Mouse (Mus musculus) CH12.LX (cell line): ENCODE measurements at regions not wholly inside any gene's neighbourhood (a gene's known extent, or its start where the extent isn't known, plus 50 kb on each side); places are given as distances from the start of the nearest gene placed in this dataset.
A peak's percentile ranks its signal among the peaks of the same experiment; 100 is the strongest.

ENCODE experiments used
- DNase-seq: peaks from one replicate; pipeline ENCODE4 v3.0.0-alpha.2; 2013; ENCODE audit errors: extremely low read depth
- H3K27ac ChIP-seq: 2 replicates; pipeline ENCODE4 v1.5.1; 2012; ENCODE audit warnings: low read depth, mild to moderate bottlenecking, control low read depth, moderate library complexity; ENCODE audit not compliant: insufficient read depth
- H3K27me3 ChIP-seq: replicated peaks from 2 replicates; pipeline ENCODE3; 2012; ENCODE audit warnings: inconsistent platforms
- H3K36me3 ChIP-seq, 2 experiments: replicated peaks in 1 of 2; 2 replicates each; pipeline versions ENCODE3 to v1.6.1; 2012; ENCODE audit warnings: inconsistent platforms in 1 of 2, low read length in 1 of 2, mild to moderate bottlenecking in 1 of 2, mixed read lengths in 1 of 2, moderate library complexity in 1 of 2; ENCODE audit not compliant: control insufficient read depth in 1 of 2, insufficient read depth in 1 of 2
- H3K4me1 ChIP-seq, 2 experiments: 2 replicates each; pipeline ENCODE4 v1.6.1; 2012; ENCODE audit warnings: inconsistent platforms in 1 of 2, moderate library complexity in 1 of 2; ENCODE audit not compliant: insufficient read depth in 2 of 2, control insufficient read depth in 1 of 2
- H3K4me2 ChIP-seq: 2 replicates; pipeline ENCODE4 v1.6.1; 2012; ENCODE audit warnings: low read depth, mild to moderate bottlenecking, control low read depth; ENCODE audit not compliant: poor library complexity, insufficient read depth, severe bottlenecking
- H3K4me3 ChIP-seq, 3 experiments: fragments of 150-350 bp in 1 of 3; sonication (generic) in 1 of 3; replicated peaks in 1 of 3; 2 replicates each; pipeline versions ENCODE3 to v1.5.1; 2011 to 2012; ENCODE audit warnings: low read depth in 2 of 3, low read length in 2 of 3, mild to moderate bottlenecking in 2 of 3, moderate library complexity in 2 of 3, control low read depth in 1 of 3, improper control_type of control experiment in 1 of 3, inconsistent platforms in 1 of 3, mixed read lengths in 1 of 3; ENCODE audit not compliant: poor library complexity in 1 of 3
- H3K79me2 ChIP-seq: replicated peaks from 2 replicates; pipeline ENCODE4 v1.6.1; 2012; ENCODE audit warnings: mild to moderate bottlenecking, moderate library complexity; ENCODE audit not compliant: control insufficient read depth, poor library complexity, insufficient read depth, severe bottlenecking; ENCODE audit errors: extremely low read depth
- H3K9ac ChIP-seq: 2 replicates; pipeline ENCODE4 v1.6.1; 2012; ENCODE audit warnings: low read depth, mild to moderate bottlenecking, control low read depth, moderate library complexity; ENCODE audit not compliant: insufficient read depth
- H3K9me3 ChIP-seq: replicated peaks from 2 replicates; pipeline ENCODE3; 2012; ENCODE audit warnings: low read length, inconsistent platforms, mixed read lengths
- CHD1 ChIP-seq: IDR thresholded peaks from 2 replicates; pipeline ENCODE4 v1.6.1; 2012; ENCODE audit warnings: low read depth, low read length, improper control_type of control experiment, inconsistent platforms
- CTCF ChIP-seq, 2 experiments: IDR thresholded peaks in 1 of 2; conservative IDR thresholded peaks in 1 of 2; 2 replicates each; pipeline ENCODE4 v1.5.1; 2011 to 2012; ENCODE audit warnings: low read depth in 2 of 2, low read length in 2 of 2, improper control_type of control experiment in 1 of 2, inconsistent platforms in 1 of 2, mild to moderate bottlenecking in 1 of 2, moderate library complexity in 1 of 2
- ELF1 ChIP-seq: IDR thresholded peaks from 2 replicates; pipeline ENCODE4 v1.6.1; 2014; ENCODE audit warnings: low read depth, mild to moderate bottlenecking, inconsistent platforms, low read length, improper control_type of control experiment
- EP300 ChIP-seq: IDR thresholded peaks from 2 replicates; pipeline ENCODE4 v1.6.1; 2011; ENCODE audit warnings: low read length, improper control_type of control experiment
- ETS1 ChIP-seq: conservative IDR thresholded peaks from 2 replicates; pipeline ENCODE4 v1.6.1; 2012; ENCODE audit warnings: low read depth, mild to moderate bottlenecking, inconsistent platforms, low read length, improper control_type of control experiment, moderate library complexity
- IRF4 ChIP-seq: IDR thresholded peaks from 2 replicates; pipeline ENCODE4 v1.6.1; 2014; ENCODE audit warnings: low read depth, mild to moderate bottlenecking, inconsistent platforms, low read length, improper control_type of control experiment
- JUN ChIP-seq: IDR thresholded peaks from 2 replicates; pipeline ENCODE4 v1.6.1; 2011; ENCODE audit warnings: low read depth, mild to moderate bottlenecking, low read length, improper control_type of control experiment, moderate library complexity; ENCODE audit not compliant: insufficient read depth
- JUND ChIP-seq: conservative IDR thresholded peaks from 2 replicates; pipeline ENCODE4 v1.6.1; 2011; ENCODE audit warnings: low read depth, low read length, improper control_type of control experiment
- KAT2A ChIP-seq: IDR thresholded peaks from 2 replicates; pipeline ENCODE4 v1.6.1; 2012; ENCODE audit warnings: low read length, improper control_type of control experiment, inconsistent platforms; ENCODE audit not compliant: insufficient replicate concordance
- MAFK ChIP-seq: IDR thresholded peaks from 2 replicates; pipeline ENCODE4 v1.6.1; 2011; ENCODE audit warnings: low read length, improper control_type of control experiment; ENCODE audit not compliant: insufficient replicate concordance
- MAZ ChIP-seq: IDR thresholded peaks from 2 replicates; pipeline ENCODE4 v1.6.1; 2012; ENCODE audit warnings: low read depth, mild to moderate bottlenecking, inconsistent platforms, low read length, improper control_type of control experiment, moderate library complexity
- MEF2A ChIP-seq: IDR thresholded peaks from 2 replicates; pipeline ENCODE4 v1.6.1; 2014; ENCODE audit warnings: low read depth, mild to moderate bottlenecking, inconsistent platforms, low read length, improper control_type of control experiment, borderline replicate concordance
- MYC ChIP-seq: IDR thresholded peaks from 2 replicates; pipeline ENCODE4 v1.6.1; 2011; ENCODE audit warnings: low read depth, mild to moderate bottlenecking, improper control_type of control experiment, low read length
- NELFE ChIP-seq: IDR thresholded peaks from 2 replicates; pipeline ENCODE4 v1.6.1; 2011; ENCODE audit warnings: low read depth, low read length, improper control_type of control experiment
- PAX5 ChIP-seq: IDR thresholded peaks from 2 replicates; pipeline ENCODE4 v1.6.1; 2012; ENCODE audit warnings: low read length, inconsistent platforms, mixed read lengths
- POLR2A ChIP-seq: IDR thresholded peaks from 2 replicates; pipeline ENCODE4 v1.6.1; 2011; ENCODE audit warnings: low read depth, mild to moderate bottlenecking, improper control_type of control experiment, low read length
- POLR2AphosphoS2 ChIP-seq: IDR thresholded peaks from 2 replicates; pipeline ENCODE4 v1.6.1; 2011; ENCODE audit warnings: low read depth, low read length, improper control_type of control experiment
- RCOR1 ChIP-seq: conservative IDR thresholded peaks from 2 replicates; pipeline ENCODE4 v1.6.1; 2012; ENCODE audit warnings: low read depth, mild to moderate bottlenecking, inconsistent platforms, low read length, improper control_type of control experiment
- SMC3 ChIP-seq: IDR thresholded peaks from 2 replicates; pipeline ENCODE4 v1.6.1; 2011; ENCODE audit warnings: low read depth, low read length, improper control_type of control experiment
- TBP ChIP-seq: conservative IDR thresholded peaks from 2 replicates; pipeline ENCODE4 v1.6.1; 2011; ENCODE audit warnings: low read depth, low read length, improper control_type of control experiment
- TCF12 ChIP-seq: IDR thresholded peaks from 2 replicates; pipeline ENCODE4 v1.6.1; 2014; ENCODE audit warnings: low read depth, mild to moderate bottlenecking, inconsistent platforms, low read length, improper control_type of control experiment
- UBTF ChIP-seq: IDR thresholded peaks from 2 replicates; pipeline ENCODE4 v1.6.1; 2012; ENCODE audit warnings: low read depth, mild to moderate bottlenecking, inconsistent platforms, low read length, improper control_type of control experiment, moderate library complexity
- ZC3H11A ChIP-seq: IDR thresholded peaks from 2 replicates; pipeline ENCODE4 v1.6.1; 2012; ENCODE audit warnings: low read depth, mild to moderate bottlenecking, inconsistent platforms, low read length, improper control_type of control experiment
- ZKSCAN1 ChIP-seq: IDR thresholded peaks from 2 replicates; pipeline ENCODE4 v1.6.1; 2012; ENCODE audit warnings: low read depth, inconsistent platforms, low read length, improper control_type of control experiment, borderline replicate concordance
- ZMIZ1 ChIP-seq: IDR thresholded peaks from 2 replicates; pipeline ENCODE4 v1.6.1; 2012; ENCODE audit warnings: low read depth, mild to moderate bottlenecking, inconsistent platforms, low read length, improper control_type of control experiment
- ZNF384 ChIP-seq: IDR thresholded peaks from 2 replicates; pipeline ENCODE4 v1.6.1; 2012; ENCODE audit warnings: low read depth, low read length, improper control_type of control experiment, inconsistent platforms
- dilution Hi-C: fragments of 300-500 bp; cut with MboI; formaldehyde crosslinking; loops from 2 replicates; pipeline ENCODE4 v1.14.3; 2020; ENCODE audit warnings: low sequenced_read_pairs; ENCODE audit not compliant: extremely low pct_unique_long_range_greater_than_20kb, extremely low pct_ligation_motif_present
- in situ Hi-C: fragments of 300-500 bp; cut with MboI; formaldehyde crosslinking; loops from 3 replicates; pipeline ENCODE4 v1.14.3; 2019; ENCODE audit warnings: low sequenced_read_pairs, low pct_ligation_motif_present, low pct_unique_long_range_greater_than_20kb, mixed read lengths

- in situ Hi-C loops, result no loop called here
Observed at GRCm38 (mm10) chr12:27849099-27849498, 506.7 kb upstream of the Sox11 start.

DNA sequence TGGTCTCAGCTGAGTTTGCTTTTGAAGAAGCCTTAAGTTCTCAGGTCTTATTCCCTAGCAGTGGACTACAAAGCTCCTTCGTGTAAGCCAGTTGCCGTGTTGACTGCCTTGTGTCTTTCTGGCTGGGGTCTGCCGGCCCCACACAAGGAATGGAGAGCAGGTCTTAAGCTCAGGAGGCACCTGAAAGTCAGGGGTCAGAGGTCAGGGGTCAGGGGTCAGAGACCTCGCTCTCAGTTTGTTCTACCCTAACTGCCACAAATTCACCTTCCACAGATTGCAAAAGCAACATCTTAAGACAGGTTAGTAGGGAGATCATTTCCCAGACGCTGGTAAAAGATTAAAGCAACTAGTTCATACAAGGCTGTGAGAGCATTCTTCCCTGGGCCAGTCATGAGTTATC, 505.8 kb upstream of the Sox11 start:
- no peak overlapping the region for H3K9ac ChIP-seq
- no peaks in the 10 kb centered on the region for H3K27me3 ChIP-seq
- H3K4me3 ChIP-seq, result no peak overlapping the region
- TF ChIP-seq JUN, result no peak
- TF ChIP-seq KAT2A, result no peak
- TF ChIP-seq MYC, result no peak
- TF ChIP-seq MEF2A, result no peak
- TF ChIP-seq RCOR1, result no peak
- TF ChIP-seq POLR2A, result no peak
- TF ChIP-seq MAFK, result no peak
- TF ChIP-seq ZMIZ1, result no peak
- no peak for TF ChIP-seq ZNF384
- no peak for TF ChIP-seq JUND
- no peak for TF ChIP-seq PAX5
- TF ChIP-seq MAZ, result no peak
- no peak for TF ChIP-seq NELFE
- TF ChIP-seq ELF1, result no peak
- TF ChIP-seq IRF4, result no peak
- TF ChIP-seq ZKSCAN1, result no peak
- TF ChIP-seq CTCF (conservative IDR thresholded peaks at IDR 0.05 in 1 of 2, IDR thresholded peaks at IDR 0.05 in 1 of 2; ENCODE audit: low read depth in 2 of 2, low read length in 2 of 2), result no peak
- no peak for TF ChIP-seq POLR2AphosphoS2
- TF ChIP-seq EP300, result no peak
- no peak for TF ChIP-seq ZC3H11A
- H3K9me3 ChIP-seq, result peaks cover 77% of the 10 kb centered on the region
- no peak overlapping the region for H3K4me2 ChIP-seq
- no peaks in the 10 kb centered on the region for H3K79me2 ChIP-seq
- DNase-seq, result no peak
- H3K36me3 ChIP-seq, result no peaks in the 10 kb centered on the region
- H3K27ac ChIP-seq, result no peak overlapping the region
- in situ Hi-C loops (no loop called here), dilution Hi-C loops (no loop called here)
- no peaks in the 10 kb centered on the region for H3K4me1 ChIP-seq

More at GRCm38 (mm10) chr12:27849099-27849498, 506.7 kb upstream of the Sox11 start:
- peaks cover 79% of the 10 kb centered on the region for H3K9me3 ChIP-seq
- no peak overlapping the region for H3K9ac ChIP-seq
- H3K4me1 ChIP-seq, result no peaks in the 10 kb centered on the region
- no peaks in the 10 kb centered on the region for H3K27me3 ChIP-seq
- dilution Hi-C loops, result no loop called here
- no peaks in the 10 kb centered on the region for H3K36me3 ChIP-seq
- peak overlapping the region in 1 of 3 experiments; percentile 17 for H3K4me3 ChIP-seq
- no peaks in the 10 kb centered on the region for H3K79me2 ChIP-seq
- TF ChIP-seq TBP (no peak), SMC3 (no peak), ETS1 (no peak), UBTF (no peak), RCOR1 (no peak), CTCF (conservative IDR thresholded peaks at IDR 0.05 in 1 of 2, IDR thresholded peaks at IDR 0.05 in 1 of 2; ENCODE audit: low read depth in 2 of 2, low read length in 2 of 2) (no peak), CHD1 (no peak), TCF12 (no peak)
- H3K4me2 ChIP-seq, result no peak overlapping the region
- no peak overlapping the region for H3K27ac ChIP-seq
- no peak for DNase-seq
